Mouse (Mus musculus) cerebellum, adult 2 months (tissue): Measurements from ENCODE around the gene Man1c1.

Experiments
- CTCF ChIP-seq: fragments of 200-500 bp; IDR thresholded peaks from 2 replicates; pipeline ENCODE4 v1.5.1; 2011; ENCODE audit warnings: low read depth, mild to moderate bottlenecking, control low read depth, low read length, moderate library complexity, borderline replicate concordance; ENCODE audit not compliant: insufficient read depth
- POLR2A ChIP-seq: fragments of 200-500 bp; IDR thresholded peaks from 2 replicates; pipeline ENCODE4 v1.6.1; 2011; ENCODE audit warnings: low read length, control low read depth, borderline replicate concordance; ENCODE audit not compliant: insufficient read depth

- TF ChIP-seq CTCF, result no peak
- TF ChIP-seq POLR2A, result no peak
Observed at GRCm38 (mm10) chr4:134652720-134653119, 51.4 kb downstream of the Man1c1 start.
